Mouse (Mus musculus): ENCODE measurements at regions not wholly inside any gene's neighbourhood (a gene's known extent, or its start where the extent isn't known, plus 50 kb on each side); places are given as distances from the start of the nearest gene placed in this dataset.

- no peak for DNase-seq (ENCODE audit: low spot score in 2 of 2)
These were observed 413.4 kb upstream of the Impad1 start for GRCm38 (mm10) chr4:5206394-5207099.

DNA sequence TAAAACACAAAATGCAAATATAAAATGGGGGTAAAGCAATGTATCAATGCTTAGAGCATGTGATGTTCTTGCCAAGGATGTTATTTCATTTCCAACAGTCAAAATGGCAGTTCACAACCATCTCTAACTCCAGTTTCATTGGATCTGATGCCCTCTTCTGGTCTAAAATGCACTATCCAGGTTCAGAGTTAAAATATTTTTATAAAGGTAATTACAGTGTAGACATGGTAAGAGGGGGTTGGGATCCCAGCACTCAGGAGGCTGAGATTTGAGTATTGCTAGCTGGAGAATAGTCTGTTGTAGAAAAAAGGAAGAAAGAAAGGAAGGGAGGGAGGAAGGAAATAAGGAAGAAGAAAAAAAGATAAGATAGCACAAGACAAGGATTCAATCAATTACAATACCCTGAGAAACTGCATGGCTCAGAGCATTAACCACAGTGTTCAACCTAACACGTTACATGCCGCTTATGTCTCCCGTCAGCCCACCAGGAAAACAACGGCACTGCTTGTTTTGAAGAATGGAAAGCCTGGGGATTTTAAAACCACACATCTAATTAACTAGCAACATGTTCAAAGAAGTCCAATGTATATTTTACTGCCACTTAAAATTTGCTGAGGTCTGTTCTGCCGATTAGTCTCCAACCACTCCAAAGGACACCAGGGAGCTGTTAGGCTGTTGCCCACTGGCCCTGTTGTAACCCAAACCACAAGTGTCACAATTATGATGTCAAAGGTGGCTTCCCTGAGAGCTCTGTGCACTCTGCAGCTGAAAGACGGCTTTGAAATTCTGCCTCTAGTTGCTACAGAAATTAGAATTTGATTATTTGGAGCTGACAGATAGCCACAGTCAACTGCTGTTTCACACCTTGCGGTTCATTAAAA, 412.4 kb upstream of the Impad1 start:
- DNase-seq (ENCODE audit: low spot score in 2 of 2), result no peak

- DNase-seq (ENCODE audit: low spot score in 2 of 2), result no peak
These were observed 401.1 kb upstream of the Impad1 start for GRCm38 (mm10) chr4:5194272-5194671.

GRCm38 (mm10) chr4:5181591-5181990, 388.4 kb upstream of the Impad1 start:
- DNase-seq (ENCODE audit: low spot score in 2 of 2), result no peak

GRCm38 (mm10) chr4:5178991-5179693, 386.0 kb upstream of the Impad1 start:
- DNase-seq (ENCODE audit: low spot score in 2 of 2), result peak; percentile 27 to 44

DNA sequence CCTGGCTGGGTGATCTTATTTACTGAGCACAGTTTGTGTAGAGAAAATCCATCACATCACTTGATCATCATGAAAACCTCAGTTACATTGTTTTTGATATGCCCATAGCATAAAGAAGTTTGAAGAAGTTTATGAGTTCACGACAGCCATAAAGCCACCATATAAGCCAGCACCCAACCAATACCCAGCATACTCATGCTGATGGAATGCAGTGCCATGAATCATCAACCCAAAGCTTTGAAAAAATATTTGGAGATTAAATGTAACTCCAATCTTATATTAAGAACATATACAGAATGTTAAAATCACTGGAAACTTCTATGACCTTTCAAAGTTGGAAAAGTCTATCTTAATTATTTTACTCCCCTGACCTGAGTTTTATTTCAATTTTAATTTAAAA, 372.1 kb upstream of the Impad1 start:
- DNase-seq (ENCODE audit: low spot score in 2 of 2), result no peak

DNA sequence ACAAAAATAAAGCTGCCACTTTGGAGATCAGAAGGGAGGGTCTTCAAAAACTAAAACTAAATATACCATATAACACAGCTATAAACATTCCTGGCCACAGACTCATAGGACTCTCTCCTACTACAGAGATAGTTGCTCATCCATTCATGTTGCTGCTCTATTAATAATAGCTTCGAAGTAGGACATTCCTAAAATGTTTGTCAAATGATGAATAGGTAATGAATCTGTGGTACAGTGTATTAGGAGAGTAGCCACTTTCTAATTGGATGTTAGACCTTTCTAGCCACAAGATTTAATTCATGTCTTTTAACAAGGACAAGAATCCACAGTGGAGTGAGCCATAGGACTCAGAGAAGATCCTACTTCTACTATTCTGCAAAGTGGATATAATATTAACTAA, 367.8 kb upstream of the Impad1 start:
- no peak for DNase-seq (ENCODE audit: low spot score in 2 of 2)

GRCm38 (mm10) chr4:5130726-5131125, 337.6 kb upstream of the Impad1 start:
- DNase-seq (ENCODE audit: low spot score in 2 of 2), result peak; percentile 36 to 57

DNA sequence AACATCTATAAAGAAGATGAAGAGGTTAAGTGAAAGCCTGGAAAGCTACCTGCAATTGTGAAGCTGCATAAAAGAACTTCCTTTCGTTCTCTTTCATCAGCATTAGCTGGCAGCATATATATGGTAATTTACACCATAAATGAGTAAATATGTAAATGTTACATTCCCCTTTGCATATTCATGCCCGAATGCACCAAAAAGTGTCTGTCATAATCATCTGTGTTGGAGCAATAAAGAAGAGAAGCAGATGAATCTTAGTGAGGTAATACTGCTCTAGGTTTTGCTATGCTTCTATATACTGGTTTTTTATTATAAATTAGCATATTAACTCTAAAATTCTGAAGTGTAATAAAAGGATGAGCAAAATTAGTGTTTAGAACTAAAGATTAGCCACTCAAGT, 332.9 kb upstream of the Impad1 start:
- no peak for DNase-seq (ENCODE audit: low spot score in 2 of 2)

DNA sequence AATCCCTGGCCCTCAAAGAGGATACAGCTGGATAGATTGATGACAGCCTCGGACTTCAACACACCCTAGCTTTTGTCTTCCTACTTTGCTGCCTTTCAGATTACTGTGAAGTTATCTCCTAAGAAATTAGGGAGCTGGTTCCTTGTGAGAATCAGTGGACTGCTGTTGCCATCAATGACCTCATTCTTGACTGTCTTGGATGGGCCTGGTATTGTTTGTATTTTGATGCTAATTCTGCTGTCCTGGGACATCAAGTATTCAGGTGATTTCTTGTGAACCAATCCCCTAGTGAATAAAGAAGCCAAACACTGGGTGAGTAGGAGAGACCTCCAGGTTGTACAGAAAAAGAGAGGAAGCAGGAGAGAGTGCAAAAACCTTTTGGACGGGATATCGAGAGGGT, 305.3 kb upstream of the Impad1 start:
- no peak for DNase-seq (ENCODE audit: low spot score in 2 of 2)

GRCm38 (mm10) chr4:5078723-5079122, 285.6 kb upstream of the Impad1 start:
- DNase-seq (ENCODE audit: low spot score in 2 of 2), result no peak

DNA sequence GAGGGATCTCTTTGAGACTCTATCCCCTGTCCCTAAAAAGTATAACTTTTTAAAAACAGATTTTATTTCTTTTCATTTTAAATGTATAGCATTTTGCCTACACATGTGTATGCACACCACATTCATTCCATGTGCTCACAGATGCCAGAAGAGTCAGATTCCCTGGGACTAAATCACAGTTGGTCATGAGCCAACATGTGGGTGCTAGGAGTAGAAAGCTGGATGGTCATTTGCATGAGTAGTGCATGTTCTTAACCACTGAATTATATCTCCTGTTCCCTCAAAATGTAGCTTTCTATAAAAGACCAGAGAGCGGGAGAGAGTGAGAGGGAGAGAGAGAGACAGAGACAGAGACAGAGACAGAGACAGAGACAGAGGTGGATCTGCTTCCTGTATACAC, 281.6 kb upstream of the Impad1 start:
- no peak for DNase-seq (ENCODE audit: low spot score in 2 of 2)

GRCm38 (mm10) chr4:5071243-5071642, 278.1 kb upstream of the Impad1 start:
- no peak for DNase-seq (ENCODE audit: low spot score in 2 of 2)

DNA sequence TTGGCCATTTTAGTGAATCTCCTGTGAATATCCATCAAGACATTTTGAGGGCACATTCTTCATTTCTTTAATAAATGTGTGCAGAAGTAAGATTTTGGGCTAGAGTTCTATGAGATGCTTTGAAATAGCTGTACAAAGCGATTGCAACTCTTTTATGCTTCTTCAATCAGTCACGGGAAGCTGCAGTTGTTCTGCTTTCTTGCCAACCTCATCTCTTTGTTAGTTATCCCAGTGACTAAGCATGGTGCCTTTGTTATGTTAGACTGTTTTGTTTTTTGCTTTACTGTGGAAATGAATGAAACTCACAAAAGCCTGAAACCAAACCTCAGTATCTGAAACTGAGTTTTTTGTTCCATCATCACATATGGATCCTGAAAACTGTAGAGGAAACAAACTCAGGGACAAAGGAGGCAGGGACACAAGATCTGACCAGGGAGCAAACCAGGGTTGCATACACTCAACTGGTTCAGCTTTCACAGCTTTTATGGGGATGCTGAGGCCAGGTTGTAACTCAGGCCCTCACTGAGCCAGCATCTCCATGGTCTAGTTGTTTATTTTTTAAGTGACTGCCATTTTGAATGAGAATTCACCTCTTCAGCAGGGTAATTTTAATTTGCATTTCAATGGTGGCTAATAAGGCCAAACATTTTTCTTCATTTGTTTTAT, 266.3 kb upstream of the Impad1 start:
- DNase-seq (ENCODE audit: low spot score in 2 of 2), result no peak

DNA sequence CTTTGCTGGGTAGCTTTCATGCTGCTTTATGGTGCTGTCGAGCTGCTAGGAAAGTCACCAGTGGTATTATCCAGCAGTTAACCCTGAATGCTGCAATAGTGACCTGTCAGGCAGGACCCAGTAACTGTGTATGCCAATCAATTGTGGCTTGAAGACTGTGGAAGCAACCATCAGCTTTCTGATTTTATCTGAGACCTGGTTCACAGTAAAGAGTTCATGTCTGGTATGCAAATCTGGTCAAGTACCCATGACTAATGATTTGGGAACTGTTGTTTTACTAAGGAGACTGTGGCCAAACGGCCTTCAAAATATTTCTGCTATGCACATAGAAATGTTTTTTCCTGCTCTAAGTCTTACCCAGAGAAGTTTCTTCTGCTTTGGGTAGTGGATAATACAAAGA, 236.8 kb upstream of the Impad1 start:
- no peak for DNase-seq (ENCODE audit: low spot score in 2 of 2)

GRCm38 (mm10) chr4:4987491-4987890, 194.3 kb upstream of the Impad1 start:
- no peak for DNase-seq (ENCODE audit: low spot score in 2 of 2)

DNA sequence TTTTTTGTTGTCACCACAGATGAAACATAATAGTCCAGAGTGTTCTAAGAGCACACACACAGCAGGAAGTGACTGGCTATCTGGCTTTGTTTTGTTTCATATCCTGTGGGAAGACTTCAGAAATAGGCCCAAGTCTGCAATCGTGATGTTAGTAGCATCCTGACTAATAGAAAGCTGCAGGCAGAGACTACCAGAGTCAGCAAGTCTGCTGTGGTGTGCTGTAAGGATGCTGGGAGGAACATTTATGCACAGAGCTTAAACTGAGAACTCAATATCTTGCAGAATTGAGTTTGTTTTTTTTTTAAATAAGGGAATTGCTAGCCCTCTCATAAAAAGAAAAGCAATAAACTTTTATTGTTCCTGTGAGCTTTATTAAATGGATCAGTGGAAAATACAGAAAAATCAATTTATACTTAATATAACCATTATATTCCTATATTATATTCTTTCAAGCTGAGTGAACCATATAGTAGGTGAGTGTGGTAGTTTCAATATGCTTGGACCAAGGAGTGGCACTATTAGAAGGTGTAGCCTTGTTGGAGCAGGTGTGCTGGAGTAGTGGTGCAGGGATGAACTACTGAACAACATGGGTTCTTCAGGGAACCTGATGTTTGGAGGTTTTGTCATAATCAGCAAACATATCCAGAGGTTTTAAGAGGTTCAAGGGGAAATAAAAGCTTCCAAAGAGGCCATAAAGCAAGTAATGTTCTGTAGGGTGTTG, 190.5 kb upstream of the Impad1 start:
- DNase-seq (ENCODE audit: low spot score in 2 of 2), result no peak

- DNase-seq (ENCODE audit: low spot score in 2 of 2), result no peak
These were observed 178.7 kb upstream of the Impad1 start for GRCm38 (mm10) chr4:4971800-4972319.

DNA sequence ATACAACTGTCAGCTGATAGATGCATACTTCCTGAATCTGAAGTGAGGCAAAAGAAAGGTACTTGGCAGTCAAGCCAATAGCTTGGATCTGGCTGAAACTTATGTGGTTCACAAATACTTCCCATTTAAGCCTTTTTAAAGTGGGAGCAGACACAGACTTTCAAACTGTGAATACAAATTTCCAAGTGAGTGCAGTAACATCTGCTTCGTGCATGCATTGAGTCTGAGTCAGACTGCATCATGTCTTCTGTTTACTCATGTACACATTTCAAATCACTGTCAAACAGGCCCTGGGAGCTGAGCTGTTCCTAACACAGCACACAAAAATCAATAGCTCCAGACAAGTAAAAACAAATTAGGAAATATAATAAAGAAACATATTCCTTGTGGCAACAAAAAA, 155.8 kb upstream of the Impad1 start:
- no peak for DNase-seq (ENCODE audit: low spot score in 2 of 2)

GRCm38 (mm10) chr4:4944498-4944897, 151.3 kb upstream of the Impad1 start:
- no peak for DNase-seq (ENCODE audit: low spot score in 2 of 2)

- DNase-seq (ENCODE audit: low spot score in 2 of 2), result no peak
These were observed 132.6 kb upstream of the Impad1 start for GRCm38 (mm10) chr4:4925741-4926140.

Measured in heart, adult 9 months (tissue).